Mouse (Mus musculus) thymus, postnatal 14 days (tissue): ENCODE measurements around the gene Pabpc4l.
"Not testable (repeated sequence)": the region's sequence is repeated elsewhere in the genome, so short reads cannot be mapped to it uniquely, and the experiment has no call there.

Experiments
- DNase-seq: peaks from one replicate; pipeline ENCODE4 v3.0.0; 2021

Gene Pabpc4l

GRCm38 (mm10) chr3:46447481-46448265 is at the start of gene Pabpc4l:
Gene Pabpc4l (minus strand): TSS chr3:46448219.
- DNase-seq = no peak

GRCm38 (mm10) chr3:46490989-46491259 is 42.9 kb upstream of the Pabpc4l start:
- no peak for DNase-seq

GRCm38 (mm10) chr3:46490132-46490988 is 42.3 kb upstream of the Pabpc4l start:
- DNase-seq = no peak

GRCm38 (mm10) chr3:46486091-46486490 is 38.1 kb upstream of the Pabpc4l start:
- DNase-seq = not testable (repeated sequence)

GRCm38 (mm10) chr3:46448266-46448532 is 180 bp upstream of the Pabpc4l start:
- DNase-seq = no peak

- no peak for DNase-seq
These were observed 16.6 kb downstream of the Pabpc4l start for GRCm38 (mm10) chr3:46431416-46431815.
